Mouse (Mus musculus) left cerebral cortex, adult 18-20 months (tissue): Measurements from ENCODE around the gene Ltk. TPM values are rescaled to one million over a fixed set of nuclear protein-coding genes. Genes with fewer than 3 reads are reported as not detected.

Experiments
- DNase-seq, 2 experiments: peaks; one replicate each; pipeline ENCODE4 v3.0.0; 2021 to 2022; ENCODE audit warnings: low spot score in 2 of 2, mixed read lengths in 1 of 2
- total RNA-seq, 2 experiments: library from RNA; stranded (reverse); gene quantifications; 2 replicates each; pipeline ENCODE4 v1.2.3; 2021

Gene Ltk
- total RNA-seq, 2 experiments from 2014 or later = 21.4 to 22.9 TPM

- no peak for DNase-seq
These were observed 52.6 kb downstream of the Ltk start for GRCm38 (mm10) chr2:119707676-119708075.

DNA sequence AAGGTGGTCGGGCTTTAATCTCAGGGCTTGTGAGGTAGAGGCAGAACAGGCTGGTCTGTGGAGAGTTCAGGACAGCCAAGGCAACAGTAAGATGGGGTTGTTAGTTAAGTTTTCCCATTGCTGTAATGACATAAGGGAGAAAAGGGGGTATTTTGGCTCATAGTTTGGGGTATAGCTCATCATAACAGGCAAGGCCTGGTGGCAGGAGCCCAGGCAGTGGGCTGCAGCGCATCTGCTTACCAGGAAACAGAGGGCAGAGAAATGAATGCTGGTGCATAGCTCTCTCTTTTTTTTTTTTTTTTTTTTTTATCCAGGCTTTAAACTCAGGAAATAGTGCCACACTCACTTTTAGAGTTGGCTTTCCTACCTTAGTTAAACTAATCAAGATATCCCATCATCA lies 57.1 kb downstream of the Ltk start:
- DNase-seq = no peak

Other genes with a start within 250 kb of the Ltk start
- gene Exd1, start 212.8 kb downstream of the Ltk start, total RNA-seq = under 1 TPM; 0.63 to 0.74 TPM
- 100 to 1,000 TPM; 183 to 190 TPM for gene Chp1, start 212.7 kb downstream of the Ltk start, total RNA-seq
- under 1 TPM; 0.28 to 0.70 TPM for gene Nusap1, start 142.1 kb downstream of the Ltk start, total RNA-seq
- under 1 TPM; 0.33 to 0.53 TPM for gene Oip5, start 142.0 kb downstream of the Ltk start, total RNA-seq
- gene Ndufaf1, start 97.6 kb downstream of the Ltk start, total RNA-seq = 10 to 100 TPM; 29.8 to 31.9 TPM
- 10 to 100 TPM; 53.3 to 61.3 TPM for gene Rtf1, start 85.4 kb downstream of the Ltk start, total RNA-seq
- gene Itpka, start 18.1 kb downstream of the Ltk start, total RNA-seq = 100 to 1,000 TPM; 179 to 201 TPM
- gene Rpap1, start 27.1 kb upstream of the Ltk start, total RNA-seq = 10 to 100 TPM; 17.8 to 20.5 TPM
- 100 to 1,000 TPM; 192 to 195 TPM for gene Tyro3, start 37.3 kb upstream of the Ltk start, total RNA-seq
- gene Mga, start 136.8 kb upstream of the Ltk start, total RNA-seq = 10 to 100 TPM; 59.4 to 65.6 TPM
- gene Mapkbp1, start 212.3 kb upstream of the Ltk start, total RNA-seq = 10 to 100 TPM; 44.9 to 45.1 TPM